Mouse (Mus musculus): Measurements from ENCODE around the gene Nop9.

- peak; percentile 99 for TF ChIP-seq CTCF (IDR thresholded peaks at IDR 0.05)
- no peak for TF ChIP-seq EP300 (IDR thresholded peaks at IDR 0.05)
Observed at GRCm38 (mm10) chr14:55743711-55744110, 1.8 kb upstream of the Nop9 start.

All from lung, postnatal 0 days (tissue).